Mouse (Mus musculus): ENCODE data around the gene Celf2. TPM values are rescaled to one million over a fixed set of nuclear protein-coding genes. Genes with fewer than 3 reads are reported as not detected.

The Celf2 gene
- polyA plus RNA-seq, 1 experiment from 2014 or later = 52.6 TPM

DNA sequence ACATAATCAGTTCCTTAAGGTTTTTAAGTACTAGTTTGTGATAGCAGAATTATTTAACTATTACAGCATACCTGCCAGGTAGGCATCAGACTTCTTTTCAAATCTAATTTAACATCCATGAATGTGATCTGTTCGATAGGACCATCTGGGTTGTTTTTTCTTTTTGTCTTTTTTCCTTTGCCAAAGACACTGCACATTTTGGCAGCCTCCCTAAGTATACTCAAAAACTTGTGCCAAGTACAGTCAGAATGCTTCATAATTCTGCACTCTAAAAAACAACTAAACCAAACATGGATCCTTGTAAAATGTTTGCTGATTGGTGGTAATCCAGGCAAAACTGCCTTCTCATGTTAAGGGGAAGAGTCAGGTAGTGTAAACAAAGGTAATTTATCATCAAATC is 82.9 kb downstream of the Celf2 start:
- H3K4me1 ChIP-seq (ENCODE audit: control insufficient read depth, insufficient read depth, low read length) = no peaks in the 10 kb centered on the region
- H3K4me2 ChIP-seq (ENCODE audit: low read depth, low read length) = no peak overlapping the region
- H3K9me3 ChIP-seq (replicated peaks; ENCODE audit: control insufficient read depth, low read length) = no peaks in the 10 kb centered on the region
- no peak overlapping the region for H3K4me3 ChIP-seq (replicated peaks; ENCODE audit: low read length)
- no peaks in the 10 kb centered on the region for H3K27me3 ChIP-seq (ENCODE audit: control insufficient read depth, insufficient read depth, low read length)
- H3K36me3 ChIP-seq (ENCODE audit: control insufficient read depth, insufficient read depth, low read length) = no peaks in the 10 kb centered on the region
- WGBS = 62% methylated on average over 1 of the region's 1 CpGs
- H3K9ac ChIP-seq (ENCODE audit: low read length) = no peak overlapping the region
- no peak overlapping the region for H3K27ac ChIP-seq (ENCODE audit: low read length)
- ATAC-seq (ENCODE audit: insufficient read depth, low FRiP score) = no peak

DNA sequence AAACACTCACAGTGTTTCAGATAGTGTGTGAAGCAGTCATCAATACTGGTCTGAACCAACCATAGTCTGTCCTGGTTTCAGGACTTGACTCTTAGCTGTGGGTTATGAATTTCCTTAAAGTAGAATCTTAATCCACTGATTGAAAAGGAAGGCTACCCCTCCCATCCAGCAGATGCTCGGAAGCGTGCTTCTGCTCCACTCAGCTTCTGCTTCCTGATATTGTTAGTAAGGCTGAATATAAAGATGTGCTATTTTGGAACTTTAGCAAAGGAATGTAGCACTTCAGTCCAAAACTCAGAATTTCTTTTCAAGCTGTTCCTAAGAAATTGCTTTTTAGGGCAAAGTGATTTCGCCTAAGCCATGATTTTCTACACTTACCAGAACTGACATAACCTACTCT is 108.8 kb downstream of the Celf2 start:
- ATAC-seq (ENCODE audit: insufficient read depth, low FRiP score) = no peak
- Histone ChIP-seq H3K27me3 (ENCODE audit: control insufficient read depth, insufficient read depth, low read length) (no peaks in the 10 kb centered on the region), H3K36me3 (ENCODE audit: control insufficient read depth, insufficient read depth, low read length) (no peaks in the 10 kb centered on the region), H3K9ac (ENCODE audit: low read length) (no peak overlapping the region), H3K4me1 (ENCODE audit: control insufficient read depth, insufficient read depth, low read length) (no peaks in the 10 kb centered on the region), H3K4me2 (ENCODE audit: low read depth, low read length) (no peak overlapping the region), H3K4me3 (replicated peaks; ENCODE audit: low read length) (no peak overlapping the region), H3K27ac (ENCODE audit: low read length) (no peak overlapping the region), H3K9me3 (replicated peaks; ENCODE audit: control insufficient read depth, low read length) (no peaks in the 10 kb centered on the region)
- 82% methylated on average over 3 of the region's 3 CpGs for WGBS

DNA sequence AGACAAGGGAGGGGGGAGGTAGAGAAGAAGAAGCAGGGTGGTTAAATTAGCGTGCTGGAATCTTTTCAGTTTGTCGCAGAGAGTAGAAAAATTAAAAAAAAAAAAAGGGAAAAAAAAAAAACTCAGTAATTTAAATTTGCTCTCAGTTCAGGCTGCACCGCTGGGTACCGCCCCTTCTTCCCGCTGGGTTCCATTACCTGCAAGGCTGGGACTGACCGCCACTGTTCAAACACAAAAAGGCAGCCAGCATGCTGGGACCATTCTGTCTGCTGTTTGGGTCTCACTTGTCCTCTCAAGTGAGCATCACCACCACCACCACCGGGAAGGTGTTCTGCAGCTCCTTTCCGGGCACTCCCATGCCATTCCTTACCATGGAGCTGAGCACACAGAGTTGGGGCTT is 113.4 kb downstream of the Celf2 start:
- 33% methylated on average over 8 of the region's 8 CpGs for WGBS
- Histone ChIP-seq H3K4me2 (ENCODE audit: low read depth, low read length) (no peak overlapping the region), H3K27ac (ENCODE audit: low read length) (no peak overlapping the region), H3K9me3 (replicated peaks; ENCODE audit: control insufficient read depth, low read length) (no peaks in the 10 kb centered on the region), H3K9ac (ENCODE audit: low read length) (no peak overlapping the region), H3K4me1 (ENCODE audit: control insufficient read depth, insufficient read depth, low read length) (no peaks in the 10 kb centered on the region), H3K27me3 (ENCODE audit: control insufficient read depth, insufficient read depth, low read length) (no peaks in the 10 kb centered on the region), H3K36me3 (ENCODE audit: control insufficient read depth, insufficient read depth, low read length) (no peaks in the 10 kb centered on the region), H3K4me3 (replicated peaks; ENCODE audit: low read length) (no peak overlapping the region)
- ATAC-seq (ENCODE audit: insufficient read depth, low FRiP score) = no peak

DNA sequence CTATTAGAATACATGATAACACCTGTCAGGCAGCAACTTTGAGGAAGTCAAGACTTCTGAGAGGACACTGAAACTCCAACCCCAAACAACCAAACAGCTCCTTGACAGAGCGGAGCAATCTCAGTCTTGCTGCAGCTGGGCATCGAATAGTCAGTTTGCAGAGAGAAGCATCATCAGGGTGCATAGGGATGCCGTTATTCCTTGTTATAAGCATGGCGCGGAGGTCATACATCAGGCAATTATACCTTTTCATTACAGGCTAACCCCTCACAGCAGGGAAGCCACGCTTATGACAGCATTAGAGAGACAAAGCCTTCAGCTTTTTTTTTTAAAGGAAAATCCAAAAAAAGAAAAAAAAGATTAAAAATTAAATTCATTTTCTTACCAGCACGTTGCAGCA is 113.9 kb downstream of the Celf2 start:
- H3K9me3 ChIP-seq (replicated peaks; ENCODE audit: control insufficient read depth, low read length) = no peaks in the 10 kb centered on the region
- no peak overlapping the region for H3K27ac ChIP-seq (ENCODE audit: low read length)
- H3K4me2 ChIP-seq (ENCODE audit: low read depth, low read length) = no peak overlapping the region
- no peak for ATAC-seq (ENCODE audit: insufficient read depth, low FRiP score)
- WGBS = 67% methylated on average over 7 of the region's 7 CpGs
- H3K9ac ChIP-seq (ENCODE audit: low read length) = no peak overlapping the region
- H3K4me1 ChIP-seq (ENCODE audit: control insufficient read depth, insufficient read depth, low read length) = no peaks in the 10 kb centered on the region
- no peaks in the 10 kb centered on the region for H3K36me3 ChIP-seq (ENCODE audit: control insufficient read depth, insufficient read depth, low read length)
- no peaks in the 10 kb centered on the region for H3K27me3 ChIP-seq (ENCODE audit: control insufficient read depth, insufficient read depth, low read length)
- H3K4me3 ChIP-seq (replicated peaks; ENCODE audit: low read length) = no peak overlapping the region

DNA sequence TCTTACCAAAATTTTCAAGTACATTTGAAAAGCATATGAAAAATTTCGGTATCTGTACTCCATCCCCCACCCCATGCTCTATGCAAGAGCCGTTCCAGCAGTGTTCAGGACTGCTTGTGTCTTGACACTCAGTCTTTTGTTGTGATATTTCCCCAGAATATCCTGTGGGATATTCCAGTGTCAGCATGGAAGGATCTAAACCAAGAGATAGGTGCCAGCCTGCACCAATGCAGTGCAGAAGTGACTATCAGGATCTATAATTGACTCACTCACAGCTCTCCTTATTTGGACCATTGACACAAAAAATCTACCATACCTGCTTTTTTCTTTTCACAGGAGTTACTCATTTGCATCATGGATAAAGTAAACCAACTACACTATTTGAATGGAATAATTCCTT is 116.9 kb downstream of the Celf2 start:
- no peaks in the 10 kb centered on the region for H3K9me3 ChIP-seq (replicated peaks; ENCODE audit: control insufficient read depth, low read length)
- WGBS = 90% methylated on average over 2 of the region's 2 CpGs
- H3K36me3 ChIP-seq (ENCODE audit: control insufficient read depth, insufficient read depth, low read length) = no peaks in the 10 kb centered on the region
- H3K9ac ChIP-seq (ENCODE audit: low read length) = no peak overlapping the region
- H3K27ac ChIP-seq (ENCODE audit: low read length) = no peak overlapping the region
- H3K4me3 ChIP-seq (replicated peaks; ENCODE audit: low read length) = no peak overlapping the region
- no peaks in the 10 kb centered on the region for H3K4me1 ChIP-seq (ENCODE audit: control insufficient read depth, insufficient read depth, low read length)
- no peak overlapping the region for H3K4me2 ChIP-seq (ENCODE audit: low read depth, low read length)
- no peaks in the 10 kb centered on the region for H3K27me3 ChIP-seq (ENCODE audit: control insufficient read depth, insufficient read depth, low read length)
- no peak for ATAC-seq (ENCODE audit: insufficient read depth, low FRiP score)

DNA sequence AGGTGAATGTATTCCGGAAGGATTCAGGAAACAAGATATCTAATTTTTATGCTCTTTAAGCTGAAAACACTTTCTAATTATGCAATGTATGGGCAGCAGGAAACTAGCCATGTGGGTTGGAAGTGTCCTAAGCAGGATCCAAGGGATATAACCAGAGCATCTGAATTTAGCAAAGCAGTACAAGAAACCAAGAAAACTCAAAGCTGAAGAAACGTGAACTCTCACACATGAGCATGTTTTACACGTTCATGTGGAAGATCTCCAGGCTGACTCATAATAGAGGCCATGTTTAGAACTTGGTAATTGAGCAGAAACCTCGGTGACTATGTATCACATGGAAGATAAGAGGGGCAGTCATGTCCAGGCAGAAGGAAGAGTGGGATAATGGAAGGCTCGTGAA is 120.1 kb downstream of the Celf2 start:
- ATAC-seq (ENCODE audit: insufficient read depth, low FRiP score) = no peak
- 73% methylated on average over 5 of the region's 5 CpGs for WGBS
- Histone ChIP-seq H3K36me3 (ENCODE audit: control insufficient read depth, insufficient read depth, low read length) (no peaks in the 10 kb centered on the region), H3K27me3 (ENCODE audit: control insufficient read depth, insufficient read depth, low read length) (no peaks in the 10 kb centered on the region), H3K4me2 (ENCODE audit: low read depth, low read length) (no peak overlapping the region), H3K4me3 (replicated peaks; ENCODE audit: low read length) (no peak overlapping the region), H3K9me3 (replicated peaks; ENCODE audit: control insufficient read depth, low read length) (no peaks in the 10 kb centered on the region), H3K9ac (ENCODE audit: low read length) (no peak overlapping the region), H3K4me1 (ENCODE audit: control insufficient read depth, insufficient read depth, low read length) (no peaks in the 10 kb centered on the region), H3K27ac (ENCODE audit: low read length) (no peak overlapping the region)

DNA sequence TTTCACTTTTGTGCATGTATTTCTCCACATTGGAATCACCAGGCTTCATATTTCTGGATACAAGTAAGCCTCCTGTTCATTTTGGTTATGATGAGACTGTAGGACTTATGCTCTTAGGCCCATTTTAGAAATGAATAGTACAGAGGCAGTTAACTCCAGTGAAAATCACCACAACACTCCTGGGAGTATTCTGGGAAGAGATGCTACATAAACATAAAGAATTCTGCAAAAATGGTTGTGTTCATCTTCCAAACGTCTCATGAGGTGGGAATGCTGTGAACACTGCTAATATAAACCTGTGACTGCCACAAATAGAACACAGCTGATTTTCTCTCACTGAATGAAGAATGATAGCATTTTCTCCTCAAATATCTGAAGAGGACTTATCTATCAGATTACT is 130.6 kb downstream of the Celf2 start:
- Histone ChIP-seq H3K4me1 (ENCODE audit: control insufficient read depth, insufficient read depth, low read length) (no peaks in the 10 kb centered on the region), H3K27me3 (ENCODE audit: control insufficient read depth, insufficient read depth, low read length) (no peaks in the 10 kb centered on the region), H3K27ac (ENCODE audit: low read length) (no peak overlapping the region), H3K9me3 (replicated peaks; ENCODE audit: control insufficient read depth, low read length) (no peaks in the 10 kb centered on the region), H3K9ac (ENCODE audit: low read length) (no peak overlapping the region), H3K4me3 (replicated peaks; ENCODE audit: low read length) (no peak overlapping the region), H3K36me3 (ENCODE audit: control insufficient read depth, insufficient read depth, low read length) (no peaks in the 10 kb centered on the region), H3K4me2 (ENCODE audit: low read depth, low read length) (no peak overlapping the region)
- no peak for ATAC-seq (ENCODE audit: insufficient read depth, low FRiP score)
- WGBS = 37% methylated on average over 1 of the region's 1 CpGs

DNA sequence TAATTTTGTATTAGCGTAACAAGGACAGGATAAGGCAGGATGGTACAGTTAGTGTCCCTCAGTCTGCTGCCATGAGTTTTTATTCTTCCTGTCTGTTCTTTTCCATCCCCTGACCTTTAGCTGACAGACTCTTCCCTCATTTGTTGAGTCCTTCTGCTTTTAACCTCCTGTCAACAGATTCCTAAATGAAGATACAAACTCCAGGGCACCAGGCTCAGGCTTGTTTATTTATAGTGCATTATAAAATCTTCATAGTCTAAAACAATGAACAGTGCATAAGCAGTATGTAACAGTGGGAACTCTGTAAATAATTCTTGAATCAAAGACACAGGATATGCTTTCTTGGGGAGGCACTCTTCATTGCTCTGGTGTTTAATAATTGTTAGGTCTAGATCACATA is 131.5 kb downstream of the Celf2 start:
- Histone ChIP-seq H3K36me3 (ENCODE audit: control insufficient read depth, insufficient read depth, low read length) (no peaks in the 10 kb centered on the region), H3K4me3 (replicated peaks; ENCODE audit: low read length) (no peak overlapping the region), H3K27ac (ENCODE audit: low read length) (no peak overlapping the region), H3K9me3 (replicated peaks; ENCODE audit: control insufficient read depth, low read length) (no peaks in the 10 kb centered on the region), H3K9ac (ENCODE audit: low read length) (no peak overlapping the region), H3K4me1 (ENCODE audit: control insufficient read depth, insufficient read depth, low read length) (no peaks in the 10 kb centered on the region), H3K4me2 (ENCODE audit: low read depth, low read length) (no peak overlapping the region), H3K27me3 (ENCODE audit: control insufficient read depth, insufficient read depth, low read length) (no peaks in the 10 kb centered on the region)
- WGBS = 85% methylated on average over 1 of the region's 1 CpGs
- no peak for ATAC-seq (ENCODE audit: insufficient read depth, low FRiP score)

DNA sequence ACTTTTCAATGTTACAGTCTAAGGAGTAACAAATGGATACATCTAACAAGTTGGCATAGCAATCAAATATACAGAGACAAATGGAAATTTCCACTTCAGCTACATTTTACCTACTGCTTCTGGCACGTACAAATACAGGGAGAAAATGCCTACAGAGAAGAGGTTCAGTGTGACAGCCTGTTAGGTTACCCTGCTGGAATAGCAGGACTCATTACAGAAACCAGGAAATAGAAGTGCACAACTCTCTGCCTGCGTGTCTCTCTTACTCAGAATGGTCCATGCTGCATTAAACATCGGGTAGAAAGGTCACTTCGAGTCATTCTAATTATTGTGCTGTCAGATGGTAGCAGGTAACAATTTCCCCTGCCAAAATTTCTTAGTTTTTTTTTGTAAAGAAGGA is 141.6 kb downstream of the Celf2 start:
- no peak for ATAC-seq (ENCODE audit: insufficient read depth, low FRiP score)
- Histone ChIP-seq H3K27ac (ENCODE audit: low read length) (no peak overlapping the region), H3K4me2 (ENCODE audit: low read depth, low read length) (no peak overlapping the region), H3K4me1 (ENCODE audit: control insufficient read depth, insufficient read depth, low read length) (no peaks in the 10 kb centered on the region), H3K9ac (ENCODE audit: low read length) (no peak overlapping the region), H3K9me3 (replicated peaks; ENCODE audit: control insufficient read depth, low read length) (no peaks in the 10 kb centered on the region), H3K27me3 (ENCODE audit: control insufficient read depth, insufficient read depth, low read length) (no peaks in the 10 kb centered on the region), H3K36me3 (ENCODE audit: control insufficient read depth, insufficient read depth, low read length) (no peaks in the 10 kb centered on the region), H3K4me3 (replicated peaks; ENCODE audit: low read length) (no peak overlapping the region)
- WGBS = 82% methylated on average over 4 of the region's 4 CpGs

DNA sequence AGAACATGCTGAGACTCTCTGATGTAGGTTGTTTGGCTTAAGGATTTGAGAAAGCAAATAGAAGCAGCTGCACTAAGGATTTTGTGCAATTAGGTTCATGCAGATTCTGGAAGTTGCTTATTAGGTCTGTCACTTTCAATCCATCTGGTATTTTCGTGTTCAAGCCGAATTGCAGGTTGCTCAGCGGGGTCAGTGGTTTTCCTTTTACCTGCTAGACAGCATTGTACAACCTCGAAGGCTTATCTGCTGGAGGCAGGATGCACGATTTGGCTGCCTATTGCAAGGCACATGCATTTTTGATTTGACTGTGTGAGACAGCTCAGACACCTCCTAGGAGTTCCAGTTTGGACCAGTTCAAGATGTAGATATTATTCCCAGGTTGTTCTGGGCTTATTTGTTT is 149.8 kb downstream of the Celf2 start:
- no peaks in the 10 kb centered on the region for H3K4me1 ChIP-seq (ENCODE audit: control insufficient read depth, insufficient read depth, low read length)
- H3K27me3 ChIP-seq (ENCODE audit: control insufficient read depth, insufficient read depth, low read length) = no peaks in the 10 kb centered on the region
- no peaks in the 10 kb centered on the region for H3K36me3 ChIP-seq (ENCODE audit: control insufficient read depth, insufficient read depth, low read length)
- no peak for ATAC-seq (ENCODE audit: insufficient read depth, low FRiP score)
- no peak overlapping the region for H3K27ac ChIP-seq (ENCODE audit: low read length)
- H3K9me3 ChIP-seq (replicated peaks; ENCODE audit: control insufficient read depth, low read length) = no peaks in the 10 kb centered on the region
- 57% methylated on average over 5 of the region's 5 CpGs for WGBS
- H3K9ac ChIP-seq (ENCODE audit: low read length) = no peak overlapping the region
- no peak overlapping the region for H3K4me2 ChIP-seq (ENCODE audit: low read depth, low read length)
- H3K4me3 ChIP-seq (replicated peaks; ENCODE audit: low read length) = no peak overlapping the region
